Mouse (Mus musculus): ENCODE measurements at regions not wholly inside any gene's neighbourhood (a gene's known extent, or its start where the extent isn't known, plus 50 kb on each side); places are given as distances from the start of the nearest gene placed in this dataset.

GRCm38 (mm10) chr2:27590511-27590910 lies 75.6 kb downstream of the Wdr5 start:
- Histone ChIP-seq H3K27ac (ENCODE audit: insufficient read depth, low read depth, low read length) (peak overlapping the region; percentile 1; the same call in 1 of the 2 replicates), H3K36me3 (ENCODE audit: control insufficient read depth, insufficient read depth, low read length) (no peaks in the 10 kb centered on the region), H3K27me3 (ENCODE audit: control insufficient read depth, insufficient read depth, low read length) (no peaks in the 10 kb centered on the region), H3K4me3 (ENCODE audit: low read depth, low read length) (no peak overlapping the region), H3K4me1 (ENCODE audit: control insufficient read depth, insufficient read depth, insufficient read length, low read length) (peaks cover 26% of the 10 kb centered on the region)
- TF ChIP-seq POLR2A (IDR thresholded peaks at IDR 0.05; ENCODE audit: low read depth, low read length) = no peak
- no peak for TF ChIP-seq CTCF (IDR thresholded peaks at IDR 0.05; ENCODE audit: extremely low read depth, insufficient read length, insufficient replicate concordance, low read depth, low read length)
- 23% methylated on average over 6 of the region's 6 CpGs for WGBS

DNA sequence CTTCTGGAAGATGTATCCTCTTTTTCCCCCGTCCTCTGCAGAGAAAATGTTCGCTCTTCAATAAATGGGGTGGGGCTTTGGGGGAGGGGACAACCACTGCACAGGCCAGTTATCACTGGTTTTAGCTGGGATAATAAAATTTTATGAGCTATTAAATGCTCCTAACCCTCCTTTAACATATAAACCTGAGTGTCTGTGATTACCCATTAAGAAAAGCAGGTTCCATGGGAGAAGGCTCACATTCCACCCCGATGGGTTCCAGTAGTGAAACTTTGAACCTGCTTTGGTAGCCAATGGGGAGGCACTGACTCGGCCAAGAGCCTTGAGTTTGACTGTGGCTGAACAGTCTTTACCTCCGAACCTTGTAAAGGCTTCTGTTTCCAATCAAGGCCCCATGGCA lies 76.7 kb downstream of the Wdr5 start:
- Histone ChIP-seq H3K4me3 (ENCODE audit: low read depth, low read length) (no peak overlapping the region), H3K36me3 (ENCODE audit: control insufficient read depth, insufficient read depth, low read length) (no peaks in the 10 kb centered on the region), H3K27me3 (ENCODE audit: control insufficient read depth, insufficient read depth, low read length) (no peaks in the 10 kb centered on the region), H3K4me1 (ENCODE audit: control insufficient read depth, insufficient read depth, insufficient read length, low read length) (peaks cover 31% of the 10 kb centered on the region), H3K27ac (ENCODE audit: insufficient read depth, low read depth, low read length) (peak overlapping the region; percentile 55)
- 27% methylated on average over 5 of the region's 5 CpGs for WGBS
- TF ChIP-seq CTCF (IDR thresholded peaks at IDR 0.05; ENCODE audit: extremely low read depth, insufficient read length, insufficient replicate concordance, low read depth, low read length) (no peak), POLR2A (IDR thresholded peaks at IDR 0.05; ENCODE audit: low read depth, low read length) (no peak)

GRCm38 (mm10) chr2:27593338-27593737 lies 78.4 kb downstream of the Wdr5 start:
- peak overlapping the region; percentile 33 for H3K27ac ChIP-seq (ENCODE audit: insufficient read depth, low read depth, low read length)
- 38% methylated on average over 10 of the region's 10 CpGs for WGBS
- peaks cover 31% of the 10 kb centered on the region for H3K4me1 ChIP-seq (ENCODE audit: control insufficient read depth, insufficient read depth, insufficient read length, low read length)
- TF ChIP-seq POLR2A (IDR thresholded peaks at IDR 0.05; ENCODE audit: low read depth, low read length) (no peak), CTCF (IDR thresholded peaks at IDR 0.05; ENCODE audit: extremely low read depth, insufficient read length, insufficient replicate concordance, low read depth, low read length) (no peak)
- no peak overlapping the region for H3K4me3 ChIP-seq (ENCODE audit: low read depth, low read length)
- H3K36me3 ChIP-seq (ENCODE audit: control insufficient read depth, insufficient read depth, low read length) = no peaks in the 10 kb centered on the region
- no peaks in the 10 kb centered on the region for H3K27me3 ChIP-seq (ENCODE audit: control insufficient read depth, insufficient read depth, low read length)

DNA sequence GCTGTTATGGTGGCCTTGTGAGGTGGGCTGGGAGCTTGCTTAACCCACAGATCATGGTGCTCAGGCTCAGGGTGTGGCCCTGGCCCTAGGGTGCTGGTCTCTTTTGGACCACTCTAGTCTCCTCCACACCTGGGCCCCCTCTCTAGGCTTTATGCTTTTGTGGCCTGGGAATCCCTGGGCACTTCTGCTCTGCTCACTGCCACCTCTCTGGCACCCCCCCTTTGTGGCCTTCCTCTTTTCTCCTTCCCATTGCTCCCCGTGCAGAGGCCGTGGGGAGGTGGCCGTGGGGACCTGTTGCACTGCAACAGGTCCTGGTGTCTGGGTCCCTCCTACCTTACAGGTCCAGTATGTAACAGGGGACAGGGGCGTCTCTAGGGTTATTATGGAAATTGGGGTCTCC lies 80.3 kb downstream of the Wdr5 start:
- 87% methylated on average over 4 of the region's 4 CpGs for WGBS
- Histone ChIP-seq H3K4me1 (ENCODE audit: control insufficient read depth, insufficient read depth, insufficient read length, low read length) (peaks cover 46% of the 10 kb centered on the region), H3K27ac (ENCODE audit: insufficient read depth, low read depth, low read length) (no peak overlapping the region), H3K36me3 (ENCODE audit: control insufficient read depth, insufficient read depth, low read length) (no peaks in the 10 kb centered on the region), H3K27me3 (ENCODE audit: control insufficient read depth, insufficient read depth, low read length) (no peaks in the 10 kb centered on the region), H3K4me3 (ENCODE audit: low read depth, low read length) (no peak overlapping the region)
- TF ChIP-seq CTCF (IDR thresholded peaks at IDR 0.05; ENCODE audit: extremely low read depth, insufficient read length, insufficient replicate concordance, low read depth, low read length) (no peak), POLR2A (IDR thresholded peaks at IDR 0.05; ENCODE audit: low read depth, low read length) (no peak)

- 77% methylated on average over 2 of the region's 2 CpGs for WGBS
- H3K36me3 ChIP-seq (ENCODE audit: control insufficient read depth, insufficient read depth, low read length) = no peaks in the 10 kb centered on the region
- peaks cover 41% of the 10 kb centered on the region for H3K4me1 ChIP-seq (ENCODE audit: control insufficient read depth, insufficient read depth, insufficient read length, low read length)
- no peaks in the 10 kb centered on the region for H3K27me3 ChIP-seq (ENCODE audit: control insufficient read depth, insufficient read depth, low read length)
- TF ChIP-seq CTCF (IDR thresholded peaks at IDR 0.05; ENCODE audit: extremely low read depth, insufficient read length, insufficient replicate concordance, low read depth, low read length) = no peak
- TF ChIP-seq POLR2A (IDR thresholded peaks at IDR 0.05; ENCODE audit: low read depth, low read length) = no peak
- H3K27ac ChIP-seq (ENCODE audit: insufficient read depth, low read depth, low read length) = no peak overlapping the region
- no peak overlapping the region for H3K4me3 ChIP-seq (ENCODE audit: low read depth, low read length)
Measured at GRCm38 (mm10) chr2:27596217-27596616, 80.0 kb upstream of the Rxra start.

DNA sequence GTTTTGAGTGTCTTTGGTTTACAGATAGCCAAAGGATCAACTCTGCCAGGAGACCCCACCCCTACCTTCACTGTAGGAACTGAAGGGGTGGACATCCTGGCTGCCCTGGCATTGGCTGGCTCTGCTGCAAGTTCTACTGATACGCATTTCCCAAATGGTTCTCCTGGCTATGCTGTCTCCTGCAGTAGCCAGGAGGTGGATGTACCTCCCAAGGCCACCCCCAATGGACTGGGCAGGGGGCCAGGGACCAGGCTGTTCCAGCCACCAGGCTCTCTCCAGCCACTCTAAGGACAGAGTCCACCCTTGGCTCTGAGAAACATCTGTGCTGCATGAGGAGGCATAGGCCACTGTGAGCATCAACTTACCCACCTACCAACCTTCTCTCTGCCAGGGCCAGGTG lies 79.3 kb upstream of the Rxra start:
- Histone ChIP-seq H3K36me3 (ENCODE audit: control insufficient read depth, insufficient read depth, low read length) (no peaks in the 10 kb centered on the region), H3K4me1 (ENCODE audit: control insufficient read depth, insufficient read depth, insufficient read length, low read length) (peaks cover 37% of the 10 kb centered on the region), H3K27ac (ENCODE audit: insufficient read depth, low read depth, low read length) (no peak overlapping the region), H3K4me3 (ENCODE audit: low read depth, low read length) (no peak overlapping the region), H3K27me3 (ENCODE audit: control insufficient read depth, insufficient read depth, low read length) (no peaks in the 10 kb centered on the region)
- 97% methylated on average over 1 of the region's 1 CpGs for WGBS
- TF ChIP-seq CTCF (IDR thresholded peaks at IDR 0.05; ENCODE audit: extremely low read depth, insufficient read length, insufficient replicate concordance, low read depth, low read length) (no peak), POLR2A (IDR thresholded peaks at IDR 0.05; ENCODE audit: low read depth, low read length) (no peak)

DNA sequence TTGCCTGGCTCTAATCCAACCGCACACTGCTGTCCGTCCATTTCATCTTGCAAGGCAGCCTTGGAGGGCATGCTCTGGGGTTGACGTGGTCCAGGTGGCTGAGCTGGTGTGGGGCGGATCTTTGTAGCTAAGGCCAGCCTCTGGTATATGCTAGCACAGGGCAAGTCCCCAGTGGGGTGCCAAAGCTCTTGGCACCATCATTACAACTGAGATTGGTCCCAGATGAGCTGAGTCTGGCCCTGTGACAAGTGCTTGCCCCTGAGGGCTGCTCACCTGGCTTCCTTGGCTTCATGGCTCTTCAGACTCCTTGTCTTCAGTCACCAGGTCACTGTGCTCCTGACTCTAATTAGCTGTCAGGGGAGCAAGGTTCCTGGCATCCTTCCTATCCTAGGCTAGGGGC lies 78.3 kb upstream of the Rxra start:
- no peaks in the 10 kb centered on the region for H3K27me3 ChIP-seq (ENCODE audit: control insufficient read depth, insufficient read depth, low read length)
- peaks cover 29% of the 10 kb centered on the region for H3K4me1 ChIP-seq (ENCODE audit: control insufficient read depth, insufficient read depth, insufficient read length, low read length)
- no peak overlapping the region for H3K27ac ChIP-seq (ENCODE audit: insufficient read depth, low read depth, low read length)
- no peak for TF ChIP-seq CTCF (IDR thresholded peaks at IDR 0.05; ENCODE audit: extremely low read depth, insufficient read length, insufficient replicate concordance, low read depth, low read length)
- H3K4me3 ChIP-seq (ENCODE audit: low read depth, low read length) = no peak overlapping the region
- no peaks in the 10 kb centered on the region for H3K36me3 ChIP-seq (ENCODE audit: control insufficient read depth, insufficient read depth, low read length)
- WGBS = 96% methylated on average over 4 of the region's 4 CpGs
